Mouse (Mus musculus): Measurements from ENCODE around the gene Gm973.

Gm973 gene

GRCm38 (mm10) chr1:59492432-59492831 lies 23.6 kb upstream of the Gm973 start:
- DNase-seq (ENCODE audit: inconsistent ontology term) = no peak

- DNase-seq (ENCODE audit: inconsistent ontology term) = no peak
Measured at GRCm38 (mm10) chr1:59495970-59496369, 20.1 kb upstream of the Gm973 start.

DNA sequence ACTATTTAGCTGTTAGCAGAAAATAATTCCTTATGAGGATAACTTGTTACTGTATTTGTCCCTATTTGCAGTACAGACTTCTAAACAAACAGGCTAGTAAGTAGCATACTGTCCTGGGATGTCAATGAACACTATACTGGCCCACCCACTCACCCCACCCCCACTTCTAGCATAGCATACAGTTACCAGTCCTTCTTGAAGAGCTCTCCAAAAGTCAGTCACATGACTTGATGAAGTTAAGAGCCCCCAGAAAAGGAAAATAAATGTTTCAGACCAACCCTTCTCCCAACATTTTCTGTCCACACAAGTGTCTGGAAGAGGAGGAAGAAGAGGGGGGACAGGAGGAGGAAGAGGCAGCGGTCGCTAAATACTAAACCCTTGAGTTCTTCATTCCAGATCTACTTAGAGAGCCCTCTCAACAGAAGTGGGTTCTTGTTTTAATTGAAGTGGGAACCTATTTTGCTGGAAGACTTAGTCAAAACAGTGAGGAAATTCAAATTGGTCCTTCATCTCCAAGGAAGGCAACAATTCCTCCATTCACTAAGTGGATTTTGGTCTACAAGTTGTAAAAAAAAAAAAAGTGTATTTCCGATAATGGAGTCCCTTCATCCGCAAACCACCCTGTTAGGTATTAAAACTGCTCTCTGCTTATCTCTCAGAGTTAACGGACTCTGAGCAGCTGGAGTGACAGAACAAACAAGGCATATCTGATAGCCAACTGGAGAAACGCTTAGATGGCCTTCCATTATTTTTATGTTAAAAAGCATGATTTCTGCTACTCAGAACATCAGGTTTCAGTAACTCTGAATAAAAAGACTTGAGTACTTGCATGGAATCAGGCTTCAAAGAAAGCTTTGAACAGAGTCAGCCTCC lies 18.1 kb upstream of the Gm973 start:
- DNase-seq (ENCODE audit: inconsistent ontology term) = no peak

DNA sequence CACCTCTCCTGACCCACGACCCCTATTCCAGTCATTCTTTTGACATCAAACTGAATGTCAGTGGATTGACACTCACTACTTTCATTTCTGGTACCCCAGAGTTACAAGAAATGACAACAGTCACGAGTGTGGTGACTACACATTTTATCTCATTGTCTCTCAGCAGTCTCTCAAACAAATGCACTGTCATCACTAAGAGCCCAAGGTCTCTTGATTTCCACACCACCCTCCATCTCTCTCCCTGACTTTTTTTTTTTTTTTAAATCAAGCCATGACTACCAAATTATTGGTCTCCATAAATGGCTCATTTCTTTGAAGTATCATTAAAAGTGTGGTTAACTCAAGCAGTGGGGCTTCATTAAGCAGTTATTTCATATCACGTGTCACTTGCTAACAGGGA lies 16.7 kb upstream of the Gm973 start:
- no peak for DNase-seq (ENCODE audit: inconsistent ontology term)

GRCm38 (mm10) chr1:59502355-59502754 lies 13.7 kb upstream of the Gm973 start:
- no peak for DNase-seq (ENCODE audit: inconsistent ontology term)

DNA sequence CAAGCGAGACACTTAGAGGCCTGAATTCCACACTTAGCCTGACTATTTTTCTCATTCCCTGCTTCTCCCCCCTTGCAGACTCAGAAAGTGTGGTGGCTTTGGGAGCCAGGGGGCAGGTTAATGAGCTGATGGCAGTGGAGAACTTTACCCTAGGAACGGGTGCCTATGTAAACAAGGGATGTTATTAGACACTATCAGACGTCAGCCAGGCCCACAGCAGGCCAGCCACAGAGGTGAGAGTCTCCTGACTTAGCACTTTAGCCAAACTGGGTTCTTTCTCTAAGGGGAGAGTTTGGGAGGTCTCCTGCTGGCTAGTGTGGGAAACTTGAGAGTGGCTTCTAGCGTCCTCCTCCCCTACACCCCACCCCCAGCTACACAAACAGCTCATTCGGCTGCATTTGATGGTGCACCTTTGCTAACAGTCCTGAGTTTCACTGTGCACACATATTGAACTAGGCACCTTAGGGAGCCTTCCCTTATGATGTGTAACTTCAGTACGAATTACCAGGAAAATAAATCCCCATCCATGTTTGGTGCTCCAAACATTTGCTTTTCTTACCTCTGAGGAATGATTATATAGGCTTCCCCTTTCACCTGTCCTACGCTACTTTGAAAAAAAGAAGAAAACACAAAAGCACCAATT lies 12.3 kb upstream of the Gm973 start:
- no peak for DNase-seq (ENCODE audit: inconsistent ontology term)

GRCm38 (mm10) chr1:59504302-59504700 lies 11.8 kb upstream of the Gm973 start:
- no peak for DNase-seq (ENCODE audit: inconsistent ontology term)

- DNase-seq (ENCODE audit: inconsistent ontology term) = peak; percentile 96
Measured at GRCm38 (mm10) chr1:59508463-59509139, 7.5 kb upstream of the Gm973 start.

GRCm38 (mm10) chr1:59511566-59512270 lies 4.3 kb upstream of the Gm973 start:
- DNase-seq (ENCODE audit: inconsistent ontology term) = peak; percentile 68

- DNase-seq (ENCODE audit: inconsistent ontology term) = no peak
Measured at GRCm38 (mm10) chr1:59520226-59520837, 4.3 kb downstream of the Gm973 start.

GRCm38 (mm10) chr1:59522456-59522855 lies 6.4 kb downstream of the Gm973 start:
- no peak for DNase-seq (ENCODE audit: inconsistent ontology term)

- DNase-seq (ENCODE audit: inconsistent ontology term) = no peak
Measured at GRCm38 (mm10) chr1:59523378-59523958, 7.4 kb downstream of the Gm973 start.

GRCm38 (mm10) chr1:59524071-59524470 lies 8.0 kb downstream of the Gm973 start:
- no peak for DNase-seq (ENCODE audit: inconsistent ontology term)

- DNase-seq (ENCODE audit: inconsistent ontology term) = no peak
Measured at GRCm38 (mm10) chr1:59524759-59525158, 8.7 kb downstream of the Gm973 start.

GRCm38 (mm10) chr1:59527219-59527618 lies 11.2 kb downstream of the Gm973 start:
- DNase-seq (ENCODE audit: inconsistent ontology term) = no peak

- DNase-seq (ENCODE audit: inconsistent ontology term) = peak; percentile 72
Measured at GRCm38 (mm10) chr1:59534976-59535810, 19.1 kb downstream of the Gm973 start.

DNA sequence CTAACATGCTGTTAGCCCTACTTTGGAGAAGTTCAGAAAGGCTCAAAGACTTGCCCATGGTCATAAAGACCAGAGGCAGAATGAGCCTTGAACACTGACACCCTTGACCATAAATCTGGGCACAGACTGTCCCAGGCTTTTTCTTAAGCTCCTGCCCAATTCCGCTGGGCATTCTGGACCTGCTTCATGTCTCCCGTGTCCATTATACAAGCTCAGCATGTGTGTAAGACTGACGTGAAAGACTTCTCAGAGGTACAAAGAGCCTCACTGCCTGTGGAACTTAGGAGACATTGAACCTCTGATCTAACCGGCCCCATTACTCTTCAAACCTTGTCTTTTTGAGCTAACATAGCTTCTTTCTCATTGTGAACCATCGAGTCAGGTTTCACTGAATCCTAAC lies 22.3 kb downstream of the Gm973 start:
- no peak for DNase-seq (ENCODE audit: inconsistent ontology term)

GRCm38 (mm10) chr1:59540537-59541148 lies 24.6 kb downstream of the Gm973 start:
- no peak for DNase-seq (ENCODE audit: inconsistent ontology term)

- DNase-seq (ENCODE audit: inconsistent ontology term) = peak; percentile 70
Measured at GRCm38 (mm10) chr1:59541271-59542020, 25.4 kb downstream of the Gm973 start.

Data from Muller cell, postnatal 12 days (primary cell).